Mouse (Mus musculus) CH12.LX (cell line): ENCODE data around the gene 5330417H12Rik. TPM values are rescaled to one million over a fixed set of nuclear protein-coding genes. Genes with fewer than 3 reads are reported as not detected.
A peak's percentile ranks its signal among the peaks of the same experiment; 100 is the strongest.

Experiments used
- DNase-seq: peaks from one replicate; pipeline ENCODE4 v3.0.0-alpha.2; 2013; ENCODE audit errors: extremely low read depth
- H3K27ac ChIP-seq: 2 replicates; pipeline ENCODE4 v1.5.1; 2012; ENCODE audit warnings: low read depth, mild to moderate bottlenecking, control low read depth, moderate library complexity; ENCODE audit not compliant: insufficient read depth
- H3K27me3 ChIP-seq: replicated peaks from 2 replicates; pipeline ENCODE3; 2012; ENCODE audit warnings: inconsistent platforms
- H3K36me3 ChIP-seq, 2 experiments: replicated peaks in 1 of 2; 2 replicates each; pipeline versions ENCODE3 to v1.6.1; 2012; ENCODE audit warnings: inconsistent platforms in 1 of 2, low read length in 1 of 2, mild to moderate bottlenecking in 1 of 2, mixed read lengths in 1 of 2, moderate library complexity in 1 of 2; ENCODE audit not compliant: control insufficient read depth in 1 of 2, insufficient read depth in 1 of 2
- H3K4me1 ChIP-seq, 2 experiments: 2 replicates each; pipeline ENCODE4 v1.6.1; 2012; ENCODE audit warnings: inconsistent platforms in 1 of 2, moderate library complexity in 1 of 2; ENCODE audit not compliant: insufficient read depth in 2 of 2, control insufficient read depth in 1 of 2
- H3K4me2 ChIP-seq: 2 replicates; pipeline ENCODE4 v1.6.1; 2012; ENCODE audit warnings: low read depth, mild to moderate bottlenecking, control low read depth; ENCODE audit not compliant: poor library complexity, insufficient read depth, severe bottlenecking
- H3K4me3 ChIP-seq, 3 experiments: fragments of 150-350 bp in 1 of 3; sonication (generic) in 1 of 3; replicated peaks in 1 of 3; 2 replicates each; pipeline versions ENCODE3 to v1.5.1; 2011 to 2012; ENCODE audit warnings: low read depth in 2 of 3, low read length in 2 of 3, mild to moderate bottlenecking in 2 of 3, moderate library complexity in 2 of 3, control low read depth in 1 of 3, improper control_type of control experiment in 1 of 3, inconsistent platforms in 1 of 3, mixed read lengths in 1 of 3; ENCODE audit not compliant: poor library complexity in 1 of 3
- H3K79me2 ChIP-seq: replicated peaks from 2 replicates; pipeline ENCODE4 v1.6.1; 2012; ENCODE audit warnings: mild to moderate bottlenecking, moderate library complexity; ENCODE audit not compliant: control insufficient read depth, poor library complexity, insufficient read depth, severe bottlenecking; ENCODE audit errors: extremely low read depth
- H3K9ac ChIP-seq: 2 replicates; pipeline ENCODE4 v1.6.1; 2012; ENCODE audit warnings: low read depth, mild to moderate bottlenecking, control low read depth, moderate library complexity; ENCODE audit not compliant: insufficient read depth
- H3K9me3 ChIP-seq: replicated peaks from 2 replicates; pipeline ENCODE3; 2012; ENCODE audit warnings: low read length, inconsistent platforms, mixed read lengths
- BHLHE40 ChIP-seq: IDR thresholded peaks from 2 replicates; pipeline ENCODE4 v1.6.1; 2011; ENCODE audit warnings: mild to moderate bottlenecking, low read depth, low read length, improper control_type of control experiment
- CHD1 ChIP-seq: IDR thresholded peaks from 2 replicates; pipeline ENCODE4 v1.6.1; 2012; ENCODE audit warnings: low read depth, low read length, improper control_type of control experiment, inconsistent platforms
- CHD2 ChIP-seq: IDR thresholded peaks from 2 replicates; pipeline ENCODE4 v1.6.1; 2011; ENCODE audit warnings: low read length, improper control_type of control experiment
- CTCF ChIP-seq, 2 experiments: IDR thresholded peaks in 1 of 2; conservative IDR thresholded peaks in 1 of 2; 2 replicates each; pipeline ENCODE4 v1.5.1; 2011 to 2012; ENCODE audit warnings: low read depth in 2 of 2, low read length in 2 of 2, improper control_type of control experiment in 1 of 2, inconsistent platforms in 1 of 2, mild to moderate bottlenecking in 1 of 2, moderate library complexity in 1 of 2
- E2F4 ChIP-seq: IDR thresholded peaks from 2 replicates; pipeline ENCODE4 v1.6.1; 2011; ENCODE audit warnings: low read depth, low read length, improper control_type of control experiment; ENCODE audit not compliant: insufficient replicate concordance
- ELF1 ChIP-seq: IDR thresholded peaks from 2 replicates; pipeline ENCODE4 v1.6.1; 2014; ENCODE audit warnings: low read depth, mild to moderate bottlenecking, inconsistent platforms, low read length, improper control_type of control experiment
- EP300 ChIP-seq: IDR thresholded peaks from 2 replicates; pipeline ENCODE4 v1.6.1; 2011; ENCODE audit warnings: low read length, improper control_type of control experiment
- ETS1 ChIP-seq: conservative IDR thresholded peaks from 2 replicates; pipeline ENCODE4 v1.6.1; 2012; ENCODE audit warnings: low read depth, mild to moderate bottlenecking, inconsistent platforms, low read length, improper control_type of control experiment, moderate library complexity
- GABPA ChIP-seq: IDR thresholded peaks from 2 replicates; pipeline ENCODE4 v1.6.1; 2012; ENCODE audit warnings: low read depth, low read length, improper control_type of control experiment, inconsistent platforms; ENCODE audit not compliant: insufficient replicate concordance
- HCFC1 ChIP-seq: IDR thresholded peaks from 2 replicates; pipeline ENCODE4 v1.6.1; 2012; ENCODE audit warnings: low read depth, mild to moderate bottlenecking, inconsistent platforms, low read length, improper control_type of control experiment
- IRF4 ChIP-seq: IDR thresholded peaks from 2 replicates; pipeline ENCODE4 v1.6.1; 2014; ENCODE audit warnings: low read depth, mild to moderate bottlenecking, inconsistent platforms, low read length, improper control_type of control experiment
- JUN ChIP-seq: IDR thresholded peaks from 2 replicates; pipeline ENCODE4 v1.6.1; 2011; ENCODE audit warnings: low read depth, mild to moderate bottlenecking, low read length, improper control_type of control experiment, moderate library complexity; ENCODE audit not compliant: insufficient read depth
- JUND ChIP-seq: conservative IDR thresholded peaks from 2 replicates; pipeline ENCODE4 v1.6.1; 2011; ENCODE audit warnings: low read depth, low read length, improper control_type of control experiment
- KAT2A ChIP-seq: IDR thresholded peaks from 2 replicates; pipeline ENCODE4 v1.6.1; 2012; ENCODE audit warnings: low read length, improper control_type of control experiment, inconsistent platforms; ENCODE audit not compliant: insufficient replicate concordance
- MAZ ChIP-seq: IDR thresholded peaks from 2 replicates; pipeline ENCODE4 v1.6.1; 2012; ENCODE audit warnings: low read depth, mild to moderate bottlenecking, inconsistent platforms, low read length, improper control_type of control experiment, moderate library complexity
- MYC ChIP-seq: IDR thresholded peaks from 2 replicates; pipeline ENCODE4 v1.6.1; 2011; ENCODE audit warnings: low read depth, mild to moderate bottlenecking, improper control_type of control experiment, low read length
- NRF1 ChIP-seq: IDR thresholded peaks from 2 replicates; pipeline ENCODE4 v1.6.1; 2014; ENCODE audit warnings: low read depth, mild to moderate bottlenecking, inconsistent platforms, low read length, improper control_type of control experiment, moderate library complexity
- PAX5 ChIP-seq: IDR thresholded peaks from 2 replicates; pipeline ENCODE4 v1.6.1; 2012; ENCODE audit warnings: low read length, inconsistent platforms, mixed read lengths
- POLR2AphosphoS2 ChIP-seq: IDR thresholded peaks from 2 replicates; pipeline ENCODE4 v1.6.1; 2011; ENCODE audit warnings: low read depth, low read length, improper control_type of control experiment
- SIN3A ChIP-seq: IDR thresholded peaks from 2 replicates; pipeline ENCODE4 v1.6.1; 2012; ENCODE audit warnings: low read length, improper control_type of control experiment, inconsistent platforms
- SMC3 ChIP-seq: IDR thresholded peaks from 2 replicates; pipeline ENCODE4 v1.6.1; 2011; ENCODE audit warnings: low read depth, low read length, improper control_type of control experiment
- USF2 ChIP-seq: conservative IDR thresholded peaks from 2 replicates; pipeline ENCODE4 v1.6.1; 2011; ENCODE audit warnings: low read depth, low read length, improper control_type of control experiment
- ZKSCAN1 ChIP-seq: IDR thresholded peaks from 2 replicates; pipeline ENCODE4 v1.6.1; 2012; ENCODE audit warnings: low read depth, inconsistent platforms, low read length, improper control_type of control experiment, borderline replicate concordance
- dilution Hi-C: fragments of 300-500 bp; cut with MboI; formaldehyde crosslinking; loops from 2 replicates; pipeline ENCODE4 v1.14.3; 2020; ENCODE audit warnings: low sequenced_read_pairs; ENCODE audit not compliant: extremely low pct_unique_long_range_greater_than_20kb, extremely low pct_ligation_motif_present
- in situ Hi-C: fragments of 300-500 bp; cut with MboI; formaldehyde crosslinking; loops from 3 replicates; pipeline ENCODE4 v1.14.3; 2019; ENCODE audit warnings: low sequenced_read_pairs, low pct_ligation_motif_present, low pct_unique_long_range_greater_than_20kb, mixed read lengths
- polyA plus RNA-seq: library from polyadenylated mRNA; unstranded; fragments of >175 nt; gene quantifications from 2 replicates; pipeline ENCODE4 v1.2.1, GENCODE M21; 2012; ENCODE audit warnings: low read depth; ENCODE audit not compliant: insufficient read length
- total RNA-seq, 2 experiments: library from RNA; depleted of rRNA; stranded (reverse); fragments of 300-350 nt in 1 of 2; fragments of >200 nt in 1 of 2; gene quantifications; 2 replicates each; pipeline ENCODE4 v1.2.3; 2012 to 2014

5330417H12Rik gene
- 0.13 TPM in 1 of 2 replicates, not detected in the other for total RNA-seq (2012; rRNA removed)
- total RNA-seq (2014; rRNA removed) = not detected in 2 replicates
- polyA plus RNA-seq = not detected in 2 replicates

DNA sequence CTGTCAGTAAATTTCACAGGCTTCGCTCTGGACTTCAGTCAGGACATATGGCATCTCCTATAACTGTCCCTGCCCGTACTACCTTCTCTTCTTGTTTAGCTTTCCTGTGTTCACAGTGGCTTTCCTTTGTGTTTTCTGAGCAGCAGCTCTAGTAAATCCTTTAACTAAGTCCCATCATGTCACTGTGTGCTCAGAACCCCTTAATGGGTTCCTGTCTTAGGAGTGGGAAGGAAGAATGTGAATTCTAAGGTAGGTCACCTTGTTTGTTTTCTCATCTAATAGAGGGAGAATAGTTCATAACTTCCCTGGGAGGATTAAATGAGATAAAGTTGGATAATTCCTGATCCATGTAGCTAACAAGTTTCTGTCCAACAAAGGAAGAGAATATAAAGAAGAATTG, at the start of gene 5330417H12Rik:
TSS of gene 5330417H12Rik (minus strand) at position 101 of the 400 bp plus-strand sequence.
- Histone ChIP-seq H3K9ac (no peak within 1 kb of the TSS), H3K79me2 (peaks cover 55% of the 10 kb centered on the region), H3K4me3 (no peak within 1 kb of the TSS), H3K9me3 (peaks cover 3% of the 10 kb centered on the region), H3K27me3 (no peaks in the 10 kb centered on the region), H3K4me1 (peaks cover 31 to 97% of the 10 kb centered on the region in 2 experiments), H3K4me2 (no peak within 1 kb of the TSS), H3K36me3 (peaks cover 6 to 48% of the 10 kb centered on the region in 2 experiments), H3K27ac (no peak within 1 kb of the TSS; the same call in 1 of the 2 replicates)
- DNase-seq = no peak
- TF ChIP-seq JUN (no peak), EP300 (no peak), NRF1 (no peak), MYC (no peak), SIN3A (no peak), ELF1 (no peak), PAX5 (no peak), CHD2 (no peak), ZKSCAN1 (no peak), SMC3 (no peak), POLR2AphosphoS2 (no peak), CTCF (conservative IDR thresholded peaks at IDR 0.05 in 1 of 2, IDR thresholded peaks at IDR 0.05 in 1 of 2; ENCODE audit: low read depth in 2 of 2, low read length in 2 of 2) (no peak), USF2 (no peak), CHD1 (no peak), MAZ (no peak), GABPA (no peak), E2F4 (no peak), HCFC1 (no peak)
- in situ Hi-C loops (no loop called here), dilution Hi-C loops (no loop called here)

DNA sequence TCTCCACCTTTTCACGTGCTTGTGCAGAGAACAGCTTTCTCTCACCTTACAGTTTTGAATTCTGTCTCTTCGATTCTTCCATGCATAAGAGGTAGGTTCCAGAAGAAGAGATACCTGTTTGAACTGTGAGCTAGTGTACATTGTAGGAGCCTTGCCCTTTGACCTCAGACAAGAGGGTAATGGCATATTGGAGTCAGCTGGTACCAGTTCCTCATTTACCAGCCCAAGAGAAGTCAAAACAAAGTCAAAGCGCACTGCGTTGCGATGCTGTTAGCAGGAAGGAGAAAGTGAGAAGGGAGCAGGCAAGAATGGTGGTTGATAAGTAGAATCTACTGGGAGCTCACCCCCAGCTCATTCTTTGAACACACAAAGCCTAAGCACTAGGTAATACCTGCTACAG, 43.6 kb upstream of the 5330417H12Rik start:
- no peaks in the 10 kb centered on the region for H3K9me3 ChIP-seq
- in situ Hi-C loops (no loop called here), dilution Hi-C loops (no loop called here)

More for the DNA sequence above, 43.6 kb upstream of the 5330417H12Rik start:
- peak; percentile 71 for TF ChIP-seq ETS1
- no peak for TF ChIP-seq KAT2A
- peak; percentile 53 for TF ChIP-seq EP300
- 0 out of 2 replicates have a peak, but pooled peaks have one; percentile 42 for TF ChIP-seq SIN3A
- no peak for TF ChIP-seq PAX5
- TF ChIP-seq JUND = no peak
- TF ChIP-seq CHD2 = peak; percentile 37; the same call in 1 of the 2 replicates
- no peak for TF ChIP-seq MAZ
- peak; percentile 73 for TF ChIP-seq IRF4
- 0 out of 2 replicates have a peak, but pooled peaks have one; percentile 12 for TF ChIP-seq BHLHE40
- peaks cover 24 to 73% of the 10 kb centered on the region in 2 experiments for H3K4me1 ChIP-seq
- no peak overlapping the region for H3K4me2 ChIP-seq
- no peak overlapping the region for H3K9ac ChIP-seq
- peak; percentile 48 for DNase-seq
- no peak overlapping the region for H3K4me3 ChIP-seq
- H3K36me3 ChIP-seq = peaks cover 11 to 89% of the 10 kb centered on the region in 2 experiments
- no peaks in the 10 kb centered on the region for H3K27me3 ChIP-seq
- peaks cover 3% of the 10 kb centered on the region; the same call in 1 of the 2 replicates for H3K79me2 ChIP-seq
- no peak overlapping the region for H3K27ac ChIP-seq
